Mouse (Mus musculus): ENCODE results near the gene Dnajc7.

DNA sequence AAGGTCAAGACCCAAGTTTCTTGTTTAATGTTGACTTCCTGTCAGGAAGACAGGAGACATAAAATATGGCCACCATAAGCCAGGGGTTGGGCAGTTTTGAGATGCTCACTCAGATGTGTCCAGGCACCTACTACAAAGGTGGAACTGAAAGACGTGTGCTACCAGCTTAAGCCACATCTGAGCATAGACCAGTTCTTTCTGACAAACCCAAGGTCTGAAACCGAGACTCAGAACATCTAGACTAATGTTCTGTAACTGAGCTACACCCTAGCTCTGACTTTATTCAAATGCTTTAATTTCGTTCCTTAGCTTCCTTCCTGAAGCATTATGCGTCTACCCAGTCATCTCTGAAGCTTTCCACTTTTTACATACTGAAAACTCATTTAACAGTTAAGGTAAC lies 21.9 kb downstream of the Dnajc7 start:
- no peak for TF ChIP-seq CTCF (IDR thresholded peaks at IDR 0.05; ENCODE audit: control insufficient read depth, insufficient read depth, low read length)
- TF ChIP-seq POLR2A (IDR thresholded peaks at IDR 0.05; ENCODE audit: borderline replicate concordance, control insufficient read depth, low read depth, low read length), result no peak

All from bone marrow, adult 2 months (tissue).